Mouse (Mus musculus): ENCODE data around the gene Hspg2.

GRCm38 (mm10) chr4:137485258-137485960, 16.8 kb downstream of the Hspg2 start:
- TF ChIP-seq CTCF (IDR thresholded peaks at IDR 0.05; ENCODE audit: low read depth, low read length) (no peak), POLR2A (IDR thresholded peaks at IDR 0.05; ENCODE audit: extremely low read depth, insufficient read depth, low read length) (no peak)

Measured in liver, adult 2 months (tissue).